Mouse (Mus musculus) 3T3-L1 (cell line): ENCODE measurements around the gene Gmpr2.

ENCODE experiments used
- DNase-seq: peaks from one replicate; pipeline ENCODE4 v3.0.0-alpha.2; 2015; ENCODE audit warnings: low read depth, low spot score

The Gmpr2 gene

DNA sequence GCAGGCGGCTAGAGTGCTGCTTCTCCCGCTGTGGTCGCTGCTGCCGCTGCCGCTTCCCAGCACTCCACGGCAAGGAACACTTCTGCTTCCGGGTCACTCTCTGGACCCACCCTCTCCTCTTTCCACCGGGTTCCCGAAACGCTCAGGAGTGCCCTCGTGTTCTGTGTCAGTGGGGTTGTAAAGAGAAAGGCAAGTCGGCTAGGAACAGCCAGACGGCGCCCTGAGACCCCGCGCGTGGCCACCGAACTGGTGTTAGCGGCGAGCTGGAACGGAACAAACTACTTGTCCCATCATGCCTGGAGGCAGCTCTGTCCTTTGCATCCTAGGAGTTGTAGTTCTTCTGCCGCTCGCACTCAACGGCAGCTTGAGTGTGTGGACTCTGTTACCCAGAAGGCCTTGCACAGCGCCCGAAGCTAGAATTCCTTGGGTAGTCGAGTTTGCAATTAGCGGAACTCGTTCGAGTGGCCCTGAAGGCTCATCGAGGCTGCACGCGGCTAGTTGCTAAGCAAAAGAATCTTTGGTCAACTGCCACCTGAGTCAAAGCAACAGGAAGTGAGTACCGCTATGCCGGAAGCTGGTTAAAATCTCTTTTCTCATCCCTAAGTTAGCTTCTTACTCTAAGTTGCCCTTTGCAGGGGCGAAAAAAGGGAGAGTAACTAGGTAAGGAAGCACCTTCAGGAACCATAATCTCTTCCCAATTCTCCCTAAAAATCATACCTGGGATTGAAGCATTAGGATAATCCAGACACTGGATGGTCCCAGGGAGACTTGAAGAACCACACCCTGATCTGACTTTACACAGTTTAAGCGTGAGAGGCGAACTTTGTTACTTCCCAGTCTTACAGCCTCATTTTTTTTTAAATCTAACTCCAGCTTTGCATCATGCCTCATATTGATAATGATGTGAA lies at the start of gene Gmpr2, which contains the start of gene Nedd8:
Gene Gmpr2, plus strand, starts transcription at position 109 of the 908 bp plus-strand sequence.
Gene Nedd8, minus strand, starts transcription at position 292 of the 908 bp plus-strand sequence.
- DNase-seq: peak; percentile 97

DNA sequence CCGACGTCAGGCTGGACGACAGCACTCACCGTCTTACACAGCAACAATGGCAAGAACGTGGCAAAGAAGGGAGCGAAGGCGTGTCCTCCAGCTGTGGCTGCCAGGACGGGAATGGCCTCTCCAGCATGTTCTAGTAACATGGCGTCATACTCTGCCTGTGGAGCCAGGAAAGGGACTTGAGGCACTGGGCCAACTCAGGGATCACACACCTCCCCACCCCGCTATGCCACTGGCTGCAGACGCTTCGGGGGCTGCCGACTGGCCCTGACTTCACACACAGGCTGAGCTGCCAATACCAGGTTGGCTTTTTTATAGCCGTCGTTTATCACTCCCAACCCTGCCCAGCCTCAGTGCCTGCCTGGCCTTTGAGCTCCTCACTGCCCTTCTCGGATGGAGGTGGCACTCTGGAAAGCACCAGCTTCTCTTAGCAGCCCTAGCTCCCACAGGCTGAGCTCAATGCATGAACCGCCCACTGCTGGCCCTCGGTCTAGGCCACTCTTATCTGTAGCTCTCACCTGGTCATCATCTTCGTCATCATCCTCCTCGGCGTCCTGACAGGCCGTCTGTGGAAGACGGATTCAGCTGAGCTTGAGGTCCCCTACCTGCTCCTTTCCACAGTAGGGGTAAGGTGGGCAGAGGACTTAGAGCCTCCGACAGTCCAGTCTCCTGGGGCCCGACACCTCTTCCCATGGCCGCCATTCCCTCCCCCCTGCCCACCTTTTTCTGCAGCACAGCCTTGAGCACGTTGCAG lies 43.5 kb upstream of the Gmpr2 start:
- no peak for DNase-seq

DNA sequence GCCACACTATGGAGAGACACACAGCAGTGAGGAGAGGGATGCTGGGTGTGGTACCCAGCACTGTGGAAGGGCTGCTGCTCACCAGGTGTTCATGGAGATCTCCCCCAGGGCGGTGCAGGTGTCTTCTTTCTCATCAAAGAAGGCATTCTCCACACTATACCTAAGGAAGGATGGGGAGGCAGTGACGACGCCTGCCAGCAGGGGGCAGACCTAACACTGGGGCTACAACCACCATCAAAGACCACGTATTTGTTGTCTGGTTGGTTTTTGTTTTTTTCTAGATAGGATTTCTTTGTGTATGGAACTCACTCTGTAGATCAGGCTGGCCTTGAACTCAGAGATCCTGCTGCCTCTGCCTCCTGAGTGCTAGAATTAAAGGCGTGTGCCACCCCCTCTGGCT lies 42.4 kb upstream of the Gmpr2 start:
- peak; percentile 39 for DNase-seq

GRCm38 (mm10) chr14:55634874-55635522 lies 36.7 kb upstream of the Gmpr2 start:
- peak; percentile 58 for DNase-seq

DNA sequence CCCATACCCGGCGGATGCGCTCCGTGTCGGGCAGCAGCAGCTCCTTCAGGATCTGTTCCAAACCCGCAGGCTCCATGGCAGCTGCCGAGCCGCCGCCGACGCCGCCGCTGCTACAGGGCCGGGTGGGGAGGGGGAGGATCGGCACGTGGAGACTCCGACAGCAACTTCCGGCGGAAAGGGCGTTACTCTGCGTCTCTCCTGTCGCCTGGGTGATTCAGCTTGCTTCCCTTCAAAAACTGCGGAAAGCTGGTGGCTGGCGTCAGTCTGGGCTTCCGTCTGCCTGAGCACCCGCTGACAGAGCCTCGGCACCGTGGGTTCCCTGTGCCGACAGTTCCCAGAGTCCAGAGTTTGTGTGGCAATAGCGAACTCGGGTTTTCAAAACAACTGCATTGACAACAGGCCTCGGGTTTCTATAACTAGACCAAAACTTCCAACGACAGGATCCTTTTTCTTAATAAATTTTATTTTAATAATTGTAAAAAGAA lies 36.2 kb upstream of the Gmpr2 start, which contains the start of gene Ipo4:
Gene Ipo4, minus strand, starts transcription at position 435 of the 485 bp plus-strand sequence.
- DNase-seq: peak; percentile 93

DNA sequence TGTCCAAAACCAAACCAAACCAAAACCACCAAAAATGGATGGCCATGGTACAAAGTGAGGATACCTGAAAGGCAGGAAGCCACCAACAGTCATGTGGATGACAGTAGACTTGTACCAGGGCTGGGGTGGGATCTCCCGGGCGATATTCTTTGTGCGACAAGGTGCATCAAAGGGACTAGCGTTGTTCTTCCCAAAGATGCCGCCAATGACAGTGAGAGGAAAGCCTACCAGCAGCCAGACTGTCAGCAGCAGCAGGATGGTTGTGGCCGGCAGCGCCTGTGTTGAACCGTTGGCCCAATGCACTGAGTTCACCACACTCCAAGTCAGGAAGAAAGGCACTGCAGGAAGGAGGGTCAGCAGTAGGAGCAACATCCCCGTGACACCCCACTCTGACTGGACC lies 33.9 kb upstream of the Gmpr2 start, which contains the start of gene Gm49378:
Gene Gm49378, minus strand, starts transcription at position 101 of the 400 bp plus-strand sequence.
- DNase-seq: no peak

- no peak for DNase-seq
Observed at GRCm38 (mm10) chr14:55640816-55641215, 30.9 kb upstream of the Gmpr2 start.

DNA sequence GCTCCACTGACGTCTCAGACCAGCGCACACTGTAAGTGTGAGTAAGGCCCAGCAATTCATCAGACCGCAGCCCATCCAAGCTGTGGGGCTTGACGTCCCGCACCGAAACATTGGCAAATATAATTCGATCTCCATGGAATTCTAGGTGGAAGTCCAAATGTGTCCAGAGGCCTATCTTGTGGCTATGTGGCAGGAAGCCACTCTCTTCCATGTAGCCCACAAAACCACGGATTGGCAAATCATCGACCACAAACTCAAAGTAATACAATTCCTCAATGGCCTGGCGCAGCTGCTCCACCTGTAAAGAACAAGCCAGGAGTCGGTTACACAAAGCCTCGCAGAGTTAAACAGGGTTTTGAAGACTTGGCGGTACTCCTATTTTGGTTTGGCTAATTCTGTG lies 30.4 kb upstream of the Gmpr2 start:
- DNase-seq: peak; percentile 6

- DNase-seq: no peak
Observed at GRCm38 (mm10) chr14:55642679-55643059, 29.1 kb upstream of the Gmpr2 start.

GRCm38 (mm10) chr14:55643060-55643907 lies 28.5 kb upstream of the Gmpr2 start, which contains the start of gene Tm9sf1:
Gene Tm9sf1 (minus strand): TSS chr14:55643806.
- DNase-seq: peak; percentile 67

DNA sequence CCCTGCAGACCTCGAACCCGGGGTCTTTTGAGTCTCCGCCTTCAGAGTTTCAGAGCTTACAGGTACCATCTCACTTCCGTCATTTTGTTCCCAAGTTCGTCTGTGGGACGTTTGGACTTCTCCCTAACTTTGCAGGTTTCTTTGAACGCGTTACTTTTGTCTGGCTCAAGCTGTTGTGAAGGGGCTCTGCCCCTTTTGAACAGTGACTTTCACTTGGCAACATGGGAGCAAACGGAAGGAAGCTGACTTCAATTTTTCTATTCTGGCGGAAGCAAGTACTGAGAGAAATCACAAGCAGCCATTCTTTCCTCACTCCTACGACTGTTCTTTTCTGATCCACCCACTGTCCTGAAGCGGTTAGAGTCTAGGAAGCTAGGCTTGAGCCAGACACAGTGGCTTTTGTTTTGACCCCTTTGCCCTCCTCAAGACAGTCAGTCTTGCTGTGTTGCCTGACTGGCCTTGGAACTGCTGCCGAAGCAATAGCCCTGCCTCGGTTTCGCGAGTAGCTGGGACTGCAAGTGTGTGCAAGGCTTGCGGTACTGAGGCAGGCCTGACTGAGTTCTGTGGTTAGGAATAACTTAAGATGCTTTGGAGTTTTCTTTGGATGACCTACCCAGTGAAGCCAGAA lies 27.4 kb upstream of the Gmpr2 start:
- DNase-seq: peak; percentile 8

- no peak for DNase-seq
Observed at GRCm38 (mm10) chr14:55649884-55650283, 21.9 kb upstream of the Gmpr2 start, which contains the start of gene Tssk4. Gene Tssk4 (plus strand): TSS chr14:55650184.

GRCm38 (mm10) chr14:55651528-55651927 lies 20.2 kb upstream of the Gmpr2 start:
- no peak for DNase-seq

- no peak for DNase-seq
Observed at GRCm38 (mm10) chr14:55656935-55657334, 14.8 kb upstream of the Gmpr2 start.

DNA sequence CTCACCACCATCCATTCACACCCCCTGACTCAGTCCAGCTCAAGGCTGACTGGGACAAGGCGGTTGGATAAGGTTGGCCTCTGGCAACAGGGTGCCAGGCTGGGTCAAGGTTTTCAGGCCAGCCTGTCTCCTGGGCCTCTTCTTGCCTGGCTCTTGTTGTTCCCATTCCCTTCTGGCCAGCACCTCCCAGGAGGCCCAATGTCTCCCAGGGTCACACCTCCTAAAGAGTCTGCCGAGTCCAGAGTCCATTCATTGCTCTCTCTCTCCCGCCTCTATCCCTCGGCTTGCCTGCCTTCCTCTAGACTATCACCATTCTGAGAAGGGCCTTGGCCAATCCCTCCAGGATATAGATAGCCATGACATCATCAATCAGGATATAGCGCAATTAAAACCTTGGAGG lies 13.7 kb upstream of the Gmpr2 start:
- DNase-seq: no peak

- DNase-seq: peak; percentile 72
Observed at GRCm38 (mm10) chr14:55659960-55660573, 11.7 kb upstream of the Gmpr2 start, which contains the start of gene Mdp1. Gene Mdp1 (minus strand): TSS chr14:55660508.

DNA sequence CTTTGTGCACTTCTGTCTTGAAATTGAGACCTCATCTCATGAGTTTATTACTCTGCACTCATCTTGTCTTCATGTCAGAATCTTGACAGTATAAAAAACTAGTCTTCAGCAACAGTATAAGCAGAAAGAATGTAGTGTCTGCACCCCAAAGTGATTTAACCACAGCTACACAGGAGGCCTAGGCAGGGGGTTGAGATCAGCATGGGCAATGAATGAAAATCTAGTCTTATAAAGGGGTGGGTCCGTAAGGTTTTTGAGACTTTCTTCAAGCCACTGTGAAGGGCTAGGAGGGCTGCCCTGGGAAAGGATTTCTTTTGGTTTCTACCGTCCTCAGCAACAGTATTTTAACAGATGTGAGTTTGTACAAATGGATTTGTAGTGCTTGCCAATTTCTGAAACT lies 11.1 kb upstream of the Gmpr2 start:
- DNase-seq: no peak

GRCm38 (mm10) chr14:55671486-55671832 lies 282 bp upstream of the Gmpr2 start:
- no peak for DNase-seq

DNA sequence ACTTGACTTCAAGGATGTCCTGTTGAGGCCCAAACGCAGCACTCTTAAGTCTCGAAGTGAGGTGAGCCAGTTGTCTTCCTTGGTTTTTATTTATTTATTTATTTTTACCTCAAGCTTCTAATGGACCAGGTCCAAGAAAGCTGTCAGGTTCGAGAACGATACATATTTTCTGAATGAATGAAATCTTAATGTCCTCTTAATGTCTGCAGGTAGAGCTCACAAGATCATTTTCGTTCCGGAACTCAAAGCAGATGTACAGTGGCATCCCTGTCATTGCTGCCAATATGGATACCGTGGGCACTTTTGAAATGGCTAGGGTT lies 960 bp downstream of the Gmpr2 start:
- DNase-seq: no peak

GRCm38 (mm10) chr14:55677615-55678014 lies 5.9 kb downstream of the Gmpr2 start:
- DNase-seq: no peak
